Mouse (Mus musculus) effector memory CD4-positive, alpha-beta T cell, adult 7 months (primary cell): Measurements from ENCODE around the gene Samd10. TPM values are rescaled to one million over a fixed set of nuclear protein-coding genes. Genes with fewer than 3 reads are reported as not detected.

Experiments used
- polyA plus RNA-seq: library from polyadenylated mRNA; unstranded; fragments of 100-300 nt; shearing (Covaris generic); gene quantifications from one replicate; pipeline ENCODE4 v1.2.1, GENCODE M21; 2017

Samd10 gene
- polyA plus RNA-seq: 12.5 TPM

GRCm38 (mm10) chr2:181598454-181599351, at the start of gene Samd10:
TSS of gene Samd10 (minus strand) at chr2:181599212.

DNA sequence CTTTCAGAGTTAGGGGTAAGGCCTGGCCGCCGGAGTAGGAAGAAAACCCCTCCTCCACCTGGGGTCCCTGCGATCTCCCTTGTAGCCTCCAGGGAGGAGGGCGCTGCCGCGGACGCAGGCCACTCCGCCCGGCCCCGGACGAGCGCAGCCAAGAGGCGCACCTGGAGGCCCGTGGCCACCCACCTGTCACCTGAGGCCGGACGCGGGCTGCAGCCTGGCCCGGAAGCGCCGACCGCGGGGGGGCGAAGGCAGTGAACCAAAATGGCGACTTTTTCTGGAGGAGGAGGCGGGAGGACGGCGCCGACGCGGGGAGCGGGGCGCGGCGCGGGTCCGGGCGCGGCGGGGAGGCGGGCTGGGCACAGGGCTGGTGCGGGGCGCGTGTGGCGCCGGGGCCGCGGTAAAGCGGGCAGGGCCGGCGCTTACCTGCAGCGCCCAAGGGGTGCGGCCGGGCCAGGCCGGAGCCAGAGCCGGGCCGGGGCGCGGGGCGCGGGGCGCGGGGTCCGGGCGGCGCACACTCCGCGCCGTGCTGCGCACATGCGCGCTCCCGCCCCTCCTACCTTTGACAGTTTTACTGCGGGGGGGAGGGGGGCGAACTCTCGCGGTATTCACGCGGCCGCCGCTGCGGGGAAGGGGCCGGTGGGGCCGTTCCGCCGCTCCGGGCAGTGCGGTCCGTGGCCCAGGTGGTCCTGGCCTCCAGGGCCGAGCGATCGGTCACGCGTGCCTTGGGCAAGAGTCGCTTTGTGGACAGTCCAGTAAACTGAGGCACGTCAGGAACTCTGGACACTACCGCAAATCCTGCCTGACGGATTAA, 6.6 kb downstream of the Samd10 start, which contains the start of gene Zfp512b:
TSS of gene Zfp512b (minus strand) at position 573 of the 811 bp plus-strand sequence.

GRCm38 (mm10) chr2:181591528-181592085, 7.4 kb downstream of the Samd10 start, which contains the start of gene Prpf6:
TSS of gene Prpf6 (plus strand) at chr2:181591868.

GRCm38 (mm10) chr2:181584411-181584942, 14.5 kb downstream of the Samd10 start, which contains the start of gene Uckl1:
TSS of gene Uckl1 (minus strand) at chr2:181584892.

Other genes with a start within 250 kb of the Samd10 start
- gene Zgpat, start 234.3 kb downstream of the Samd10 start, polyA plus RNA-seq: 104 TPM
- gene Arfrp1, start 233.8 kb downstream of the Samd10 start, polyA plus RNA-seq: 124 TPM
- gene Lime1, start 219.1 kb downstream of the Samd10 start, polyA plus RNA-seq: 350 TPM
- gene Zbtb46, start 139.8 kb downstream of the Samd10 start, polyA plus RNA-seq: 33.2 TPM
- gene Abhd16b, start 106.0 kb downstream of the Samd10 start, polyA plus RNA-seq: not detected
- 106 TPM for gene Tpd52l2, start 102.1 kb downstream of the Samd10 start, polyA plus RNA-seq
- gene Dnajc5, start 78.7 kb downstream of the Samd10 start, polyA plus RNA-seq: 146 TPM
- 104 TPM for gene Uckl1, start 14.3 kb downstream of the Samd10 start, polyA plus RNA-seq
- gene Prpf6, start 7.3 kb downstream of the Samd10 start, polyA plus RNA-seq: 96.9 TPM
- 26.8 TPM for gene Zfp512b, start 6.4 kb downstream of the Samd10 start, polyA plus RNA-seq
- gene Gm29797, start 57.8 kb upstream of the Samd10 start, polyA plus RNA-seq: not detected
- gene Sox18, start 72.4 kb upstream of the Samd10 start, polyA plus RNA-seq: 0.32 TPM
- 25.3 TPM for gene Tcea2, start 81.1 kb upstream of the Samd10 start, polyA plus RNA-seq
- 118 TPM for gene Rgs19, start 94.8 kb upstream of the Samd10 start, polyA plus RNA-seq
- gene Lkaaear1, start 99.2 kb upstream of the Samd10 start, polyA plus RNA-seq: not detected
- gene Oprl1, start 115.8 kb upstream of the Samd10 start, polyA plus RNA-seq: not detected
- not detected for gene Myt1, start 164.1 kb upstream of the Samd10 start, polyA plus RNA-seq
- 58.3 TPM for gene Pcmtd2, start 238.6 kb upstream of the Samd10 start, polyA plus RNA-seq